Mouse (Mus musculus): ENCODE data around the gene Gm40193. TPM values are rescaled to one million over a fixed set of nuclear protein-coding genes. Genes with fewer than 3 reads are reported as not detected.

Gm40193 gene
- total RNA-seq, 2 experiments from 2014 or later = not detected

DNA sequence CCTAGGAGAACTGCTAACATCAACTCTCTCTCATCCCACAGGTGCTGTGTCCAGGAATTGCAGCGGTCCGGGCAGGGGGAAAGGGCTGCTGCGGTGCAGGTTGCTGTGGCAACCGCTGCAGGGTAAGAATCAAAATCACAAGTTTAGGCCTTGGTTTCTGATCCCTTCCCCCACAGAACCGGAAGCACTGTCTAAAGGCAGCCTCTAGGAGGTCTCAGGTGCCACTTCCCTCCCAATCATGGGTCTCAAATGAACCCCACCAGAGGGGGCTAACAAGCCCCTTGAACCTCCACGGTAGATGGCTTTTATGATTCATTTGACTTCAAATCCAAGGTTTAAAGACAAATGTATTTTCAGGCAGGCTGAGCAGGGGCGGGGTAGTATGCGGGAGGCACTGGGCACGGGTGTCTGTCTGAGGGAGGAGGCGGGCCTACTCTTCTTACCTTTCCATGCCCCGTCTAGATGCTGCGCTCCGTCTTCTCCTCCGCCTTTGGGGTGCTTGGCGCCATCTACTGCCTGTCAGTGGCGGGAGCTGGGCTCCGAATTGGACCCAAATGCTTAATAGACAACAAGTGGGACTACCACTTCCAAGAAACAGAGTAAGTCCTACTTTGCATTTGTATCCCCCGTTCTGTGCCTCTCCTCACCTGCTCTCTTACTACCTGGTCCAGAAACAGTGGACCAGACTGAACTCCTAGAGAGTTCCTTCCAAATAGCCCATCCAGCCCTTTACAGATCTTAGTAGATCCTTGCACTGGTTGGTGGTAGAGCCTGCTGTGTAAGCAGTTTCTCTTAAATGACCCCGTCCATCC, 22.8 kb downstream of the Gm40193 start:
- DNase-seq (ENCODE audit: low spot score in 2 of 2) = peak in 1 of 2 experiments; percentile 12

DNA sequence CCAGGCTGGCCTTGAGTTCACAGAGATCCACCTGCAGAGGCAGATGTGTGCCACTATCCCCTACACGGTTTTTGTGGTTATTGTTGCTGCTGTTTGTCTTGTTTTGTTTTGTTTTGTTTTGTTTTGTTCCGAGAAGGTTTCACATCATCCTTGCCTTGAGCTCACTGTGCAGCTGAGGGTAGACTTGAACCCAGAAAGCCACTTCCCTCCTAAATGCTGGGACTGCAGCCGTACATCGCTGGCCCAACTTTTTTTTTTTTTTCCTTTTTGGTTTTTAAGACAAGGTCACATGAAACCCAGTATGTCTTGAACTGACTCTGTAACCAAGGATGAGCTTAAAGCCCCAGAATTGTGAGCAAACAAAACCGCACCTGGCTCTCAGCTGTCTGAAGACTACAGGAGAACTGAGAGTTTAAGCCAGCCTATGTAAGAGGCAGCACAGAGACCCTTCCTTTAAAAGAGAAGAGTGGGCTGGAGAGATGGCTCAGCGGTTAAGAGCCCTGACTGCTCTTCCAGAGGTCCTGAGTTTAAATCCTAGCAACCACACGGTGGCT, 25.7 kb downstream of the Gm40193 start:
- no peak for DNase-seq (ENCODE audit: low spot score in 2 of 2)

DNA sequence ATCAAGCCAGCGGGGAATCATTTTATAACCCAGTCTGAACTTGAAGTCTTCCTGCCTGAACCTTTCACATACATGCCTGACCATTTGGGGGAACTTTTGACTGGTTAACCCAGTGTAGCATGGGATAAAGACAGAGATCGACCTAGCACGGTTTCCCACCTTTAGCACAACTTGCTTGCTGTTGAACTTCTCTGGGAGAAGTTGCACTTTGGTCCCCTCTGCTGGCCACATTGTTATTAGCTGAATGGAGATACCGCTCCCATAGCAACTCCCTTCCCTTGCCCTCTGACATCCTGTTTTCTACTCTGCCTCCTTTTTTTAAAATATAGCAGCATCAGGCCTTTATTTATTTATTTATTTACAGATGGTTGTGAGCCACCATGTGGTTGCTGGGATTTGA, 26.4 kb downstream of the Gm40193 start:
- DNase-seq (ENCODE audit: low spot score in 2 of 2) = peak; percentile 36 to 59

DNA sequence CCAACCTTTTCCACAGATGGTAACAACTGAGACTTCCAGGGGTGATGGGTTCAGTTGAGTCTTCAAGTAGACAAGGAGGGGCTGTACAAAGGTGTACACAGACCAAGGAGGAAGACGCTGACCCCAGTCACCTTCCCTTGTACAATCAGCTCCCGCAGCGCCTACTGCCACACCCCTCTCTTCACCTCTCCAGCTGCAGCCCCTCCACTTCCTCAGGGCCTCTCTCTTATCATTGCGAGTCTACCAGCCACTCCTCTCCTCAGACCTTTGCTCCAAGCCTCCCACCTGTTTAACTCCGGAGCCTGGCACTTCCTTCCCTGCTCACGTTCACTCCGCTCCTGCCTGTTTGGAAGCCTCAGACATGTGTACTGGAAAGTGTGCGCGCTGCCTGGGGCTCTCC, 27.8 kb downstream of the Gm40193 start, which contains the start of gene Tm4sf5:
Gene Tm4sf5, plus strand, starts transcription at position 275 of the 400 bp plus-strand sequence.
- no peak for DNase-seq (ENCODE audit: low spot score in 2 of 2)

DNA sequence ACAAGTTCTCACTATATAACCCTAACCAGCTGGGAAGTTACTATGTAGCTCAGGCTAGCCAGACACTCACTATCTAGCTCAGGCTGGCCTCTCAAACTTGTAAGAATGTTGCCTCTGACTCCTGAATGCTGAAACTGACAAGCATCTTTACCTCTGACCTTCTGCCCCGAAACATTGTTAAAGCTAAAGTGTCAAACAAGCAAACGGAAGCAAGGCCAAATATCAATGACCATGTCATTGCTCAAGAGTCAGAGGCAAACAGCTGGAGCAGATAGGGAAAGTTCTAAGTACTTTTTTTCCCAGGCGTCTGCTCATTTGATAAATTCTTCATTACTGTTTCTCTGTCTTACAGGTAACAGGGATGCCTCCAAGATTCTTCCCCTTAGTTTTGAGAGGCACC, 30.7 kb downstream of the Gm40193 start:
- DNase-seq (ENCODE audit: low spot score in 2 of 2) = no peak

DNA sequence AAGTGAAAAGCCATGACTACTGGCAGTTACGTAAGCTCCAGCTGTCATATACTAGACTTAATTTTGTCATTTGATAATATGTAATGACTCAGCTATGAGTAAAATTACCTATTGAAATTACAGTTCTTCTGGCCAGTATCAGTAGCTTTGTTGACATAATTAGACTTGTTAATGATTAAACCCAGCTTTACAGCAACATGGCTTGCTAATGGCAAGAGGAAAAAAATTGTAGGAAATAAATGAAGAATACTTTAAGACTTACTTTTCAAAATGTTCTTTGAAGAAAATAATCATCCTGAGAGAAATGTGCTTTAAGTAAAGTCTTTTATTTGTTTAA, 32.3 kb downstream of the Gm40193 start:
- no peak for DNase-seq (ENCODE audit: low spot score in 2 of 2)

DNA sequence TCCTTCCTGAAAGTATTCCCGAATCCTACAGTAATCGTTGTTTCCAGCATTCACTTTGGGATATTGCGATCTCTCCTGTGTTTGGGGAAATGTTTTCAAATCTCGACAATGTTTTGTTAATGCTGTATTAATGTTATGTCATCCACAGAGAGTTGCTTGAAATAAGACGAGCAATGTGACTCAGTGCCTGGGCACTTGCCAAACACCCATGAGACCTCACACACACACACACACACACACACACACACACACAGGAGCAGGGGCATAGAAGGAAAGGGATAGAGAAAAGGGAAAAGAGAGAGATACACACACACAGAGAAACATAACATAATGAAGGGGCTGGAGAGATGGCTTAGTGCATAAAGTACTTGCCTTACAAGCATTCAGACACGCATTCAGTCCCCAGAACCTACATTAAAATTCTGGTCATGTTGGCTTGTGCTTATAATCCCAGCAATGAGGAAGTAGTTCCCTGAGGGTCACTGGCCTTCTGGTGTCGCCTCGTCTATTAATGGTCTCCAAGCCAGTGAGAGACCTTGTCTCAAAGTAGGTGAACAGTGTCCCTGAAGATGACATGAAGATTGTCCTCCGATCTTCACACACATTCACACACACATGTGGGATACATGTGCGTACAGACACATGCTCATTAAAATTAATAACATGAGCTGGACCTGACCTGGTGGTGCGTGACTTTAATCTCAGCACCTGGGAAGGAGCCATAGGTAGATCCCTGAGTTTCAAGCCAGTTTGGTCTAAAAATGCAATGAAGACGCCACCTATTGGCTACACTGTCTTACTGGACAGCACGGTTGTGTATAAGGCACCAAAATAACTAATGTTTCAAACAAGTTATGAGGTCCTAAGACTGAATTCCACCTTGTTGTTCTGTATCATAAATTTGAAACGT, 32.9 kb downstream of the Gm40193 start:
- DNase-seq (ENCODE audit: low spot score in 2 of 2) = no peak

DNA sequence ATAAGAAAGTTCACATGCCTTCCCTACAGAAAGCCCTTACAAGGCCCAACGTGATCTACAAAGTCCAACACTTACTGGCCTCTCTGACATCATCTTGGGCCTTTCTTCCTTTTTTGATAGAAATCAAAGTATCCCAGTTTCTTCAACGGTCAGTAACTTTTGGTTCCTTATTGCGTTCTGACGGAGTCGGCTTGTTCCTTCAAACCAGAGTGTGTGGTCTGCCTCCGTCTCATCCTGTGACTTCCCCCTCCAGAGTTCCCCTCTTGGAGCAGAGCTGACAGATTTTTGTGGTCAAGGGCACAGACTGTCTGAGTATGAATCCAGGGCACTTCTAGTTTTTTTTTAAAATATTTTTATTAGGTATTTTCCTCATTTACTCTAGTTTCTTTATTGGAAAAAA, 43.1 kb downstream of the Gm40193 start:
- peak in 1 of 2 experiments; percentile 12 for DNase-seq (ENCODE audit: low spot score in 2 of 2)

DNA sequence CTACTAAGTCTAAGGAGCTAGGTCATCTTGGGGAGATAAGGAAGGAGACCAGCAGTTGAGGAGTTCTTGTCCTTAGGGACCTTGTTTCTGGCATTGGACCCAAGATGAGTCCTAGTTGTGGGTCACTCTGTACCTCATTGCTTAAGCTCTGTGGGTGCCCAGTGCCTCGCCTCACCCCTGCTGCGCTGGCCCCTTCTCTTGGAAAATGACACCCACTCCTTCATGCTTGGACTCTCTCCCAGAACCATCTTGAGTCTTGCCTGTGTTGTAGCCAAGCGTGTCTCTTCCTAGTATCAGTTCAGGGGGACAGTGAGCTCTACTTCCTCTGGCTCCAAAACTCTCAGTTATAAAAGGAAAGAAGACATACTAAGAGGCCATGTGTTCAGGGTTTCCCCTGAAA, 43.6 kb downstream of the Gm40193 start:
- DNase-seq (ENCODE audit: low spot score in 2 of 2) = no peak

DNA sequence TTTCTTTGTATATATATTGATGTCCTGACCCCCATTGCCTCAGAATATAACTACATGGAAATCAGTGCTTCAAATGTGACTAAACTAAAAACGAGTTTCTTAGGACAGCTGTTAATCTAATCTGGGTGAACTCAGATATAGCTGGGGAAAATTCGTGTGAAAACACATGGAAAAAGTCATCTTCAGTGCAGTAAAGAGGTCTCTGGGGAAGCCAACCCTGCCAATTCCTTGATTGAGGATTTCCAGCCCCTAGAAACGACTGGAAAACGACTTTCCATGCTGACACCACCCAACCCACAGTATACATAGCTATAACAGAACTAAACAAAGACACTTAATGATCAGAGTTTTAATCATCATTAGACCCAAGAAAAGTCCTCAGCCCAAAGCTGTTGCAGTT, 44.9 kb downstream of the Gm40193 start:
- DNase-seq (ENCODE audit: low spot score in 2 of 2) = no peak

DNA sequence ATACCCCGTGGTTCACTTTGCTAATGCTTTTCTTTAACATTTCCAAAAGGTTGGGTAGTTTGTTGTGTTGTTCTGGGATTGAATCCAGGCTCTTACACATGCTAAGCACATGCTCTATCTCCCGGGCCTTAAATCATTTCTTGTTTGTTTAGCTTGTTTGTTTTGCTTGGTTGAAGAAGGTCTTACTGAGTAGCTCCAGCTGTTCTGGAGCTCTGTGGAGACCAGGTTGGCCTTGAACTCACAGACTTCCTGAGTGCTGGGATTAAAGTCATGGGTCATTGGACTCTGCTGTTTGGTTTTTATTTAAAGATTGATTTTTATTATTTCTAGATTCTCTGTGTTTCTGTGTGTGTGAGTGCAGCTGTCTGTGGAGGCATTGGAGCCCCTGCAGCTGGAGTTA, 47.2 kb downstream of the Gm40193 start:
- DNase-seq (ENCODE audit: low spot score in 2 of 2) = no peak

Other genes with a start within 250 kb of the Gm40193 start
- not detected for gene Alox12e, start 210.3 kb downstream of the Gm40193 start, total RNA-seq (2021)
- gene Alox15, start 180.9 kb downstream of the Gm40193 start, total RNA-seq (2021) = not detected
- 10 to 100 TPM; 38.5 to 39.6 TPM for gene Pelp1, start 122.9 kb downstream of the Gm40193 start, total RNA-seq (2021)
- gene Arrb2, start 100.3 kb downstream of the Gm40193 start, total RNA-seq (2021) = 10 to 100 TPM; 94.0 to 95.9 TPM
- gene Med11, start 81.0 kb downstream of the Gm40193 start, total RNA-seq (2021) = 10 to 100 TPM; 12.9 to 17.9 TPM
- gene Zmynd15, start 73.5 kb downstream of the Gm40193 start, total RNA-seq (2021) = 1 to 10 TPM in 1 of 2 experiments, under 1 TPM in 1; 0.62 to 1.2 TPM
- under 1 TPM; 0.62 to 0.78 TPM for gene Cxcl16, start 73.0 kb downstream of the Gm40193 start, total RNA-seq (2021)
- 1 to 10 TPM in 1 of 2 experiments, not detected in 1; 1.0 TPM for gene Tm4sf5, start 27.7 kb downstream of the Gm40193 start, total RNA-seq (2021)
- gene Vmo1, start 18.3 kb downstream of the Gm40193 start, total RNA-seq (2021) = not detected
- not detected for gene Gltpd2, start 13.7 kb downstream of the Gm40193 start, total RNA-seq (2021)
- gene Psmb6, start 7.6 kb downstream of the Gm40193 start, total RNA-seq (2021) = 100 to 1,000 TPM; 198 to 203 TPM
- gene Pld2, start 7.1 kb upstream of the Gm40193 start, total RNA-seq (2021) = 10 to 100 TPM; 21.9 to 24.5 TPM
- 100 to 1,000 TPM; 350 to 366 TPM for gene Mink1, start 29.9 kb upstream of the Gm40193 start, total RNA-seq (2021)
- under 1 TPM; 0.88 TPM for gene 4930544D05Rik, start 82.9 kb upstream of the Gm40193 start, total RNA-seq (2021)
- under 1 TPM; 0.32 to 0.57 TPM for gene Chrne, start 86.3 kb upstream of the Gm40193 start, total RNA-seq (2021)
- gene Gp1ba, start 106.2 kb upstream of the Gm40193 start, total RNA-seq (2021) = not detected
- 10 to 100 TPM; 70.2 to 72.3 TPM for gene Rnf167, start 114.3 kb upstream of the Gm40193 start, total RNA-seq (2021)
- gene Slc25a11, start 114.5 kb upstream of the Gm40193 start, total RNA-seq (2021) = 100 to 1,000 TPM; 124 to 127 TPM
- 100 to 1,000 TPM; 340 to 380 TPM for gene Pfn1, start 121.7 kb upstream of the Gm40193 start, total RNA-seq (2021)
- 10 to 100 TPM in 1 of 2 experiments, 1 to 10 TPM in 1; 5.9 to 10.1 TPM for gene Eno3, start 124.3 kb upstream of the Gm40193 start, total RNA-seq (2021)
- gene Spag7, start 136.5 kb upstream of the Gm40193 start, total RNA-seq (2021) = 10 to 100 TPM; 45.8 to 53.7 TPM
- gene Camta2, start 155.2 kb upstream of the Gm40193 start, total RNA-seq (2021) = 100 to 1,000 TPM; 288 to 296 TPM
- gene Inca1, start 167.2 kb upstream of the Gm40193 start, total RNA-seq (2021) = 1 to 10 TPM; 1.9 to 2.1 TPM
- 10 to 100 TPM; 66.2 to 68.4 TPM for gene Kif1c, start 167.6 kb upstream of the Gm40193 start, total RNA-seq (2021)
- gene Zfp3, start 231.3 kb upstream of the Gm40193 start, total RNA-seq (2021) = 10 to 100 TPM; 17.7 to 21.0 TPM